Mouse (Mus musculus) liver, postnatal 0 days (tissue): ENCODE data around the gene Apol10a. TPM values are rescaled to one million over a fixed set of nuclear protein-coding genes. Genes with fewer than 3 reads are reported as not detected.
A peak's percentile ranks its signal among the peaks of the same experiment; 100 is the strongest.
"Not testable (repeated sequence)": the region's sequence is repeated elsewhere in the genome, so short reads cannot be mapped to it uniquely, and the experiment has no call there.

Experiments used
- ATAC-seq: fragments of 200-750 bp; cut with Nextera tagmentation; 2 replicates; pipeline ENCODE4 v1.8.0; 2017; ENCODE audit warnings: mild to moderate bottlenecking, moderate library complexity
- DNase-seq: peaks from one replicate; pipeline ENCODE4 v3.0.0-alpha.2; 2016
- H3K27ac ChIP-seq: fragments of 300-500 bp; sonication (generic); 2 replicates; pipeline ENCODE4 v1.5.1; 2014; ENCODE audit warnings: antibody characterized with exemption, moderate library complexity, mild to moderate bottlenecking, low read depth
- H3K27me3 ChIP-seq: fragments of 300-500 bp; sonication (generic); 2 replicates; pipeline ENCODE4 v1.6.1; 2014; ENCODE audit warnings: low read length, control low read depth, mixed read lengths; ENCODE audit not compliant: insufficient read depth
- H3K36me3 ChIP-seq: fragments of 300-500 bp; sonication (generic); replicated peaks from 2 replicates; pipeline ENCODE4 v1.6.1; 2014; ENCODE audit warnings: mild to moderate bottlenecking, control low read depth, low read length, moderate library complexity, mixed read lengths; ENCODE audit not compliant: insufficient read depth
- H3K4me1 ChIP-seq: fragments of 300-500 bp; sonication (generic); 2 replicates; pipeline ENCODE4 v1.6.1; 2014; ENCODE audit warnings: antibody characterized with exemption, mild to moderate bottlenecking, control low read depth; ENCODE audit not compliant: insufficient read depth
- H3K4me2 ChIP-seq: fragments of 300-500 bp; sonication (generic); 2 replicates; pipeline ENCODE4 v1.6.1; 2014; ENCODE audit warnings: low read depth, mild to moderate bottlenecking, low read length, moderate library complexity, mixed read lengths
- H3K4me3 ChIP-seq: fragments of 300-500 bp; sonication (generic); 2 replicates; pipeline ENCODE4 v1.5.1; 2014; ENCODE audit warnings: low read depth, low read length
- H3K9ac ChIP-seq: fragments of 300-500 bp; sonication (generic); replicated peaks from 2 replicates; pipeline ENCODE4 v1.6.1; 2014; ENCODE audit warnings: mild to moderate bottlenecking, moderate library complexity
- H3K9me3 ChIP-seq: fragments of 300-500 bp; sonication (generic); 2 replicates; pipeline ENCODE4 v1.6.1; 2016; ENCODE audit warnings: mild to moderate bottlenecking, control low read depth, low read length, mixed read lengths
- CTCF ChIP-seq: sonication (generic); IDR thresholded peaks from 2 replicates; pipeline ENCODE4 v1.5.1; 2016; ENCODE audit warnings: antibody characterized with exemption, low read depth
- WGBS: fragments of 180-500 bp; shearing (Covaris S2); extraction: QIAGEN DNeasy Blood & Tissue Kit; methylation state at CpG from one replicate; pipeline ENCODE4 v1.1.7; 2014; ENCODE audit not compliant: insufficient replicate concordance; 5-methylcytosine and 5-hydroxymethylcytosine counted together
- polyA plus RNA-seq: library from polyadenylated mRNA; unstranded; fragments of >200 nt; fragmentation: Nextera tagmentation; extraction: Ambion mirVana; gene quantifications from 2 replicates; pipeline ENCODE4 v1.2.1, GENCODE M21; 2015

Gene Apol10a
- not detected in 2 replicates for polyA plus RNA-seq

DNA sequence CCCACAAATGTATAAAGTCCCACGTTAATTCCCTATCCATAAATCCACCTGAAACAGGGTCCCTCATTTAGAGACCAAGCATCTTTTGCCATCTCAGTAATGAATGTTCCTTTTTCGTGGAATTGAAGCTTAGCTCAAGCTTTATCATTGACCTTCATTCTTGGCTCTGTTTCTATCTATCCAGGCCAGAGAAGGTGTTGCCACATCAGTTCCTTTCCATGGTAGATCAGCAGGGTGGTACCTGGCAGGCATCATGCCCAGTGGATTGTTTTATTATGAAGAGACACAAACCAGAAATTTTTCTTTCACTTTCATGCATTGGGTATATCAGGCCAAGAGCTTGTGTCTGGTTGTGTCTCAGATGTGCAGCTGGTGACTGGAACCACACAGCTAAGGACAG, at the start of gene Apol10a:
Gene Apol10a, plus strand, starts transcription at position 355 of the 400 bp plus-strand sequence.
- WGBS, result 70% methylated on average over 2 of the region's 2 CpGs
- not testable (repeated sequence) for H3K27me3 ChIP-seq, ATAC-seq

DNA sequence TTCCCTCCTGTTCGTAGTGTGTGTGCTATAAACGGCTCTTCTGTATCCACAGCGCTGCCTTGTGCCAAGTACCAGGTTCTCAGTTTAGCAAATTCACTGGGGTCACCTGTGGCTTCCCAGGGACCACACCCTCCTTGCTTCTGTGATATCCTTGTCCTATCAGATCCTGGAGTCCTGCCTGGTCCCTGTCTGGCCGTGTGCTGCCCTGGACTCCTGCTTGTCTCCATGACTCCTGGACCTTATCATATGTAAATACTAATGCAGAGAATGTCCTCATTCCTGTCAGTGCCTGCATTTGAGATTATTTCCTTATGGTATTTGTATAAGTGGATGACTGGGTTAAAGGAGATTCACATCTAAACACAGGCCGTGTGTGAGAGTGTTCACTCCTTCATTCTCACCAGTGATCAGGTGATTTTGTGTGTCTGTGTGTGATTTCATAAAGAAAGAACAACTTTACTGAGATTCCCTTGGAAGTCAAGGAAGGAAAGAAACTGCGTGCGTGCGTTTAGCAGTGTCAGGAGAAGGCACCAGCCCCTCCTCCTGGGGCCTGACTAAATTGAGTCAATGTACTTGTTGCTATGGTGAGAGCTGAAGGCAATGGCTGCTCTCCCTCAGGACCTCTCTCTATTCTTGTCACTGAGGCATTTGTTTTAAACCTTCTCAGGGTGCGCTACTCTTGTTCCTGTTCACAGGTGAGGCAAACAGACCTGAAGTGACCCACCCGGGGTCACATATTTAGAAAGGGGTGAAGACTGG, 48.0 kb upstream of the Apol10a start:
- H3K4me3 ChIP-seq, ATAC-seq, H3K4me2 ChIP-seq, H3K9ac ChIP-seq, H3K36me3 ChIP-seq, H3K9me3 ChIP-seq, H3K4me1 ChIP-seq, H3K27ac ChIP-seq, DNase-seq, H3K27me3 ChIP-seq: not testable (repeated sequence)
- 58% methylated on average over 8 of the region's 10 CpGs for WGBS

More for the DNA sequence above, at the start of gene Apol10a:
- H3K9ac ChIP-seq, H3K9me3 ChIP-seq, H3K4me3 ChIP-seq, H3K4me1 ChIP-seq, H3K27ac ChIP-seq, H3K36me3 ChIP-seq, DNase-seq, H3K4me2 ChIP-seq: not testable (repeated sequence)

DNA sequence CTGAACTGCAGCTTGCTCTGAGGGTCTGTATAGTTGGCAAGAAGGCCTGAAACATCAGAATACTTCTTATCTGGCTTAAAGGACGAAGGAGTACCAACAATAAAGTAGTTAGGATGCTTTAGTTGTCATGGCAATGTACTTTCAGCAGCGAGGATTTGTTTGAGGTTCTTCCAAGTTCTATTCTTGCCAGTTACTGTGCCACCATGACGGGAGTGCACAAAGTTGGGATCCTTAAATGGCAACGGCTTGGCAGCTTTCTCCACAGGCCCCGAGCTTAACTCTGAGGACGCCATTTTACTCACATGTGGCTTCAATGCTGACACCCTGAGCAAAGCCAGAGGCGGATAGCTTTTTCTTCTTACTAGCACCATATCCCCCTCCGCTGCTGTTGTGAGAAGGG, 32.1 kb upstream of the Apol10a start:
- not testable (repeated sequence) for H3K4me2 ChIP-seq, H3K27ac ChIP-seq, H3K36me3 ChIP-seq, H3K9me3 ChIP-seq, DNase-seq, ATAC-seq, H3K4me1 ChIP-seq, H3K9ac ChIP-seq, H3K27me3 ChIP-seq, H3K4me3 ChIP-seq
- 87% methylated on average over 8 of the region's 8 CpGs for WGBS

DNA sequence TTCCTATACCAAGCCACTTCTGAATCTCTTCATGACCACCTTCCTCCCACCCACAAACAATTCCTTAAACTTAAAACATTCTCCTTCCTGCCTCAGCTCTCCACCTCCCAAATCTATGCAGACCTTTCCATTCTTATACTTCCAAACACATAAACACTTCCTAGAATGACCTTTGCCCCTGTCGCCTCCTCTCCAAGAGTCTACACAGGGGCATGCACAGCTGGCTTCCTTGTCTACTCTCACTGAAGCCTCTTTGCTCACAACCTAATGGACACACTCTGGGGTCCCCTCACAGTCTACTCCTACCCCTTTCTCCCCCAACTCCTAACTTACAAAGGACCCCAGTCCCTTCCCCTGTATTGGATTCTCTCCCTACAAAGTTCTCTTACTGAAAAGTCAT, 31.2 kb upstream of the Apol10a start:
- H3K27me3 ChIP-seq, H3K4me2 ChIP-seq, DNase-seq, H3K4me3 ChIP-seq, H3K9ac ChIP-seq, H3K27ac ChIP-seq, H3K9me3 ChIP-seq, H3K36me3 ChIP-seq, ATAC-seq, H3K4me1 ChIP-seq: not testable (repeated sequence)
- 80% methylated on average over 1 of the region's 1 CpGs for WGBS

DNA sequence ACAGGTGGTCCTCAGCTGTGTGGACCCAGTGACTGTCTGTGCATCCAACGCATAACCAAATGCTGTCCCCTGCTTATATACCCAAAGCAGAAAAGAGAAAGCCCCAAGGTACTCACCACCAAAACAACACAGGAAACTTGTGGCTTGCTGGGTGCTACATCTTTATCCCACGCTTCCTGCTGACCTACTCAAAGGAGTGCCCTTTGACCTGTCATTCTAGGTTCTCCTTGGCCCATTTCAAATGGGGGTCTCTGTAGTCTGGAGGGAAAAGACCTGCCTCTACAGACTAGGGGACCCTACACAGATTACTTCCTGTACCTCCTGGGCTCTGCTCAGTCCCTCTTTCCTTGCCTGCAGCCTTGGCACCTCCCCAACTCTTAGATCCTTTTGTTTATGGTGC, 29.5 kb upstream of the Apol10a start, which contains the start of gene Apol7b:
Gene Apol7b, minus strand, starts transcription at position 101 of the 400 bp plus-strand sequence.
- 62% methylated on average over 2 of the region's 2 CpGs for WGBS
- not testable (repeated sequence) for H3K9me3 ChIP-seq, H3K36me3 ChIP-seq, ATAC-seq, H3K4me3 ChIP-seq, H3K27me3 ChIP-seq, H3K27ac ChIP-seq, H3K4me2 ChIP-seq, H3K9ac ChIP-seq, H3K4me1 ChIP-seq, DNase-seq

DNA sequence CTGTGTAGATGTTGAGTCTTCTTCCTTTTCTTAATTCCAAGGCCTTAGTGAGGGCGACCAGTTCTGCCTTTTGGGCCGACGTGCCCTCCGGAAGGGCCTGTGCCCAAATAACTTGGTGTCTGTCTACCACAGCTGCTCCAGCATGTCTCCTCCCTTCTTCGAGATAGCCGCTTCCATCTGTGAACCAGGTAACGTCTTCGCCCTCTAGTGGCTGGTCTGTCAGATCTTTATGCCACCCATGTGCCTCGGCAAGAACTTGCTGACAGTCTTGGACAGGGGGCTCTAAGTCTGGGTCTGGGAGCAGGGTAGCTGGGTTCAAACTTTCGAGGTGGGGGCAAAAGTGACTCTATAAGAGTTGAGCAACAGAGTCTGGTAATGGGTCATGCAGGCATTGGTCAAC, 26.9 kb upstream of the Apol10a start:
- not testable (repeated sequence) for DNase-seq, ATAC-seq, H3K27ac ChIP-seq, H3K9me3 ChIP-seq, H3K4me1 ChIP-seq, H3K36me3 ChIP-seq, H3K9ac ChIP-seq, H3K27me3 ChIP-seq, H3K4me3 ChIP-seq, H3K4me2 ChIP-seq
- TF ChIP-seq CTCF, result peak; percentile 37
- WGBS, result 44% methylated on average over 10 of the region's 10 CpGs

DNA sequence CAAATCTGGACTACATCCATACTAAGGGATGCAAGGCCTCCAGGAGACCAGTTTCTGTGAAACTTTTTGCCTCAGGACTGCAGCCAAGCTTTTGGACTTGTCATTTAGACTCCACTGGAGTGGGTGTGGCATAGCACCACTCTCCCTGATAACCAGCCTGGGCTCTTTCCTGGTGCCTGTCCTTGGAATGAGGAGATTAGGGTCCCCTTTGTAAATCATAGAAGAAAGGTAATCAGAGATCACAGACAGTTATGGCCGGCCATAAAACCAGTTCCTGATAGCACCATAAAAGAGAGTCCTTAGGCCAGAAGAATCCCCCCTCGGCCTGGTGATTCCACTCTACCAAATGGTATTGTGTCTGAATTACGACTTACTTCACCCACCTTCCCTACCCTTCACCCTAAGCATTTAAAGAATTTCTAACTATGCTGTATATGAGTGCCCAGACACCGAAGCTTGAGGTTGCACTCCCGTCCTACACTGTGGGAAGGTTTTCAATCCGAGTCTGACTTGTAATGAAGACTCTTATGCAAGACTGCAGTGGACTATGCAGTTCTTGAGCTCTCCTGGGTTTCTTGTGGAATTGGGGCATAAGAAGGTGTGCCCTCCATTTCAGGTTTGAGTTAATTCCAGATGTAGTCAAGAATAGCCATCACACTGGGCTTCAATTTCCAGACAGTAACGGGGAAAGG, 2.0 kb upstream of the Apol10a start:
- H3K4me1 ChIP-seq, H3K4me2 ChIP-seq, ATAC-seq, H3K4me3 ChIP-seq, H3K36me3 ChIP-seq, H3K9me3 ChIP-seq, H3K9ac ChIP-seq, H3K27me3 ChIP-seq, DNase-seq, H3K27ac ChIP-seq: not testable (repeated sequence)
- WGBS, result 66% methylated on average over 6 of the region's 7 CpGs
